Mouse (Mus musculus): Measurements from ENCODE around the gene Actr8. TPM values are rescaled to one million over a fixed set of nuclear protein-coding genes. Genes with fewer than 3 reads are reported as not detected.

The Actr8 gene
- polyA plus RNA-seq, 1 experiment from 2014 or later: 65.1 TPM

Small RNA genes within 50 kb of the gene (microRNA-seq; reads per million reads assigned to microRNA genes)
- gene Mir6947: not detected

Other genes with a start within 250 kb of the Actr8 start
- gene Selenok, start 10.0 kb upstream of the Actr8 start, polyA plus RNA-seq (2016; fragmentation: Nextera tagmentation; extraction: Ambion mirVana): 201 and 231 TPM in 2 replicates
- 0.32 and 0.69 TPM in 2 replicates for gene Il17rb, start 30.6 kb downstream of the Actr8 start, polyA plus RNA-seq (2016; fragmentation: Nextera tagmentation; extraction: Ambion mirVana)
- 0.30 and 0.34 TPM in 2 replicates for gene Chdh, start 30.7 kb downstream of the Actr8 start, polyA plus RNA-seq (2016; fragmentation: Nextera tagmentation; extraction: Ambion mirVana)